Mouse (Mus musculus) CH12.LX (cell line): ENCODE data around the gene Sobp.

Experiments
- BHLHE40 ChIP-seq: IDR thresholded peaks from 2 replicates; pipeline ENCODE4 v1.6.1; 2011; ENCODE audit warnings: mild to moderate bottlenecking, low read depth, low read length, improper control_type of control experiment
- CHD1 ChIP-seq: IDR thresholded peaks from 2 replicates; pipeline ENCODE4 v1.6.1; 2012; ENCODE audit warnings: low read depth, low read length, improper control_type of control experiment, inconsistent platforms
- CTCF ChIP-seq, 2 experiments: IDR thresholded peaks in 1 of 2; conservative IDR thresholded peaks in 1 of 2; 2 replicates each; pipeline ENCODE4 v1.5.1; 2011 to 2012; ENCODE audit warnings: low read depth in 2 of 2, low read length in 2 of 2, improper control_type of control experiment in 1 of 2, inconsistent platforms in 1 of 2, mild to moderate bottlenecking in 1 of 2, moderate library complexity in 1 of 2
- EP300 ChIP-seq: IDR thresholded peaks from 2 replicates; pipeline ENCODE4 v1.6.1; 2011; ENCODE audit warnings: low read length, improper control_type of control experiment
- MAFK ChIP-seq: IDR thresholded peaks from 2 replicates; pipeline ENCODE4 v1.6.1; 2011; ENCODE audit warnings: low read length, improper control_type of control experiment; ENCODE audit not compliant: insufficient replicate concordance
- MEF2A ChIP-seq: IDR thresholded peaks from 2 replicates; pipeline ENCODE4 v1.6.1; 2014; ENCODE audit warnings: low read depth, mild to moderate bottlenecking, inconsistent platforms, low read length, improper control_type of control experiment, borderline replicate concordance
- MYC ChIP-seq: IDR thresholded peaks from 2 replicates; pipeline ENCODE4 v1.6.1; 2011; ENCODE audit warnings: low read depth, mild to moderate bottlenecking, improper control_type of control experiment, low read length
- NRF1 ChIP-seq: IDR thresholded peaks from 2 replicates; pipeline ENCODE4 v1.6.1; 2014; ENCODE audit warnings: low read depth, mild to moderate bottlenecking, inconsistent platforms, low read length, improper control_type of control experiment, moderate library complexity
- POLR2A ChIP-seq: IDR thresholded peaks from 2 replicates; pipeline ENCODE4 v1.6.1; 2011; ENCODE audit warnings: low read depth, mild to moderate bottlenecking, improper control_type of control experiment, low read length
- ZNF384 ChIP-seq: IDR thresholded peaks from 2 replicates; pipeline ENCODE4 v1.6.1; 2012; ENCODE audit warnings: low read depth, low read length, improper control_type of control experiment, inconsistent platforms

- no peak for TF ChIP-seq POLR2A
- TF ChIP-seq BHLHE40 = peak; percentile 21; the same call in 1 of the 2 replicates
- TF ChIP-seq CTCF (conservative IDR thresholded peaks at IDR 0.05 in 1 of 2, IDR thresholded peaks at IDR 0.05 in 1 of 2; ENCODE audit: low read depth in 2 of 2, low read length in 2 of 2) = no peak
- no peak for TF ChIP-seq MYC
- no peak for TF ChIP-seq CHD1
- TF ChIP-seq NRF1 = no peak
- no peak for TF ChIP-seq ZNF384
- TF ChIP-seq MAFK = no peak
- TF ChIP-seq EP300 = no peak
- no peak for TF ChIP-seq MEF2A
These were observed 185.7 kb downstream of the Sobp start for GRCm38 (mm10) chr10:42988627-42989026.
